Mouse (Mus musculus): ENCODE measurements around the gene C4bp.
"Not testable (repeated sequence)": the region's sequence is repeated elsewhere in the genome, so short reads cannot be mapped to it uniquely, and the experiment has no call there.

C4bp gene

DNA sequence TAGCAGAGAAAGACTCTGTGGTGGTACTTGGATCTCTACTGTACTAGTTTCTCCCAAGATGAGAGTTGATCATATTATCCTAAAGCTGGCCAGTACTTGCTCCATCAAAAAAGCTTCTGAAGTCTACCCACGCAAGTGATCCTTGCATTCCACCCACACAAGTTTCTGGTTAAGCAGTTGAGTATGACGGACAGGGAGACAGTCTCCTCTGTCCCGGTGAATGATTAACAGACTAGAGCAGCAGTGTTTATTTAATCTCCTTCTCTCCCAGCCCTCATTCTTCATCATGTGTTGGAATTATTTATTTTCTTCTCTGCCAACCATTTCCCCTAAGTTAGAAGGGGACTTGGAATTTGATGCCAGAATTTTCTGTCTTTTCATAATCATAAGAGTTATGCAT lies at the start of gene C4bp:
Gene C4bp, minus strand, starts transcription at position 179 of the 400 bp plus-strand sequence.
- in situ Hi-C loops (cut with MboI, MseI), result no loop called here

DNA sequence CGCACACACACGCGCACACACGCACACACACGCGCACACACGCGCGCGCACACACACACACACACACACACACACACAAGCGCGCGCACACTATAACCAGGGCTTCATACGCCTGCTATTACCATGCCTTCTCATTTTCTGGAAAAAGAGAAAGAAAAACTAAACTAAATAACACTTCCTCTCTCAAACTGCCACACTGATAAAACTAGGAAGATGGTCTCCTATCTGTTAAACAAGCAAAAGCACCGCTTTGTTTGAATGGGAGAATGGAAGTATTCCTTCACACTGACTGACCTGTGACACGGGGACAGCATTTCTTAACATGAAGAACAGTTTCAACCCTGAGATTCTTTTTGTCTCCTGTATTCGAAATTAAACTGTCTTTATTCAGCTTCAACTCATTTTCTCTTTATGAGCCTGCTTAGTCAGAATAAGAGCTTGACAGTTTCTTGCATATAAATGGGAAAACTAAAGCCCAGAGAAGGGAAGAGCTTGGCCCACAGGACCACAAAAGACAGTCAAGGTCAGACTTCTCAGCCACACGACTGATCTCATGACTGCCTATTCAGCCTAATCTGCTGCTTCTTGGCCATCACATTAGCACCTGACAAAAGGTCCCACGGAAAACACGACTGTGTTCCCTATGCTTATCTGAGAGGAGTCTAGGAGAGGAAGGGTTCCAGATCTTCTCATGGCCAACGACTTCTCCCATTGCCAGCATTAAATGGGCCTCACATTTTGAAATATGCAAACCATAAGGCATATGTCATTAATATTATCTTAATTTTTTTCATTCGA lies 49.0 kb upstream of the C4bp start:
- in situ Hi-C loops (cut with MboI, MseI), result loop anchor here (10.0 kb wide), 1 partner anchor 1304 kb away; no protein-coding TSS in a partner anchor

DNA sequence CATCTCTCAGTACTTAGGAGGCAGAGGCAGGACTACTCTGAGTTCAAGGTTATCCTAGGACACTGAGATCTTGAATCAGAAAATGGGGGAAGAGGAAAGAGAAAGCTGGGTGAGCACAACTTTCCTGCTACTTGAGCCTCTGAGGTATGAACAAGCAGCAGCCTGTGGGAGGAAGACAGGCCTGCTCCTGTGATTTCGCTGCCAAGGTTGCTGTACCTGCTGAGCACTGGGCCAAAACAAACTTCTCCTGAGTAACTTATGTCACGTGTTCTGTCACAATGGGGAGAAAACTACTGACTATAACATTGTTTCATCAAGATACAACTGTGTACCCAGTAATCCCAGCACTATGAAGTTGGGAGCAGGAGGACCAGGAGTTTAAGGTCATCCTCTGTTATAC lies 42.2 kb upstream of the C4bp start:
- in situ Hi-C loops (cut with MboI, MseI), result no loop called here

DNA sequence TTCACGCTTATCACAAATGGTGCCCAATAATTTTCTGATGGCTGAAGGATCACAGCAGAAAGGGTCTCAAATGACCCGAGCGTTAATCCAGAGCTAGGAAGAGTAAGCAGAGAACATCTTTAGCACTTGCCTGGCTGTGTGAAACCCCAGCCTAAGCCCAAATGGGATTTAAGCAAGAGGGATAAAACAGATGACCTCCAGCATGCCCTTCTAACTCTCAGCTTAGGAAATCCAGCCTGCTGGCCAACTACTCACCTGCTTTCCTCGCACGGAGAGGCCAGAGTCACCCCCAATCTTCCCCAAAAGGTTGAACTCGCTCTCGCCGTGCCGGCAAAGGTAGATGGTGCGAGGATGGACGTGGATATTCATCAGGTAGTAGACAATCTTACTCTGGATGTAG lies 40.5 kb upstream of the C4bp start:
- in situ Hi-C loops (cut with MboI, MseI), result no loop called here

DNA sequence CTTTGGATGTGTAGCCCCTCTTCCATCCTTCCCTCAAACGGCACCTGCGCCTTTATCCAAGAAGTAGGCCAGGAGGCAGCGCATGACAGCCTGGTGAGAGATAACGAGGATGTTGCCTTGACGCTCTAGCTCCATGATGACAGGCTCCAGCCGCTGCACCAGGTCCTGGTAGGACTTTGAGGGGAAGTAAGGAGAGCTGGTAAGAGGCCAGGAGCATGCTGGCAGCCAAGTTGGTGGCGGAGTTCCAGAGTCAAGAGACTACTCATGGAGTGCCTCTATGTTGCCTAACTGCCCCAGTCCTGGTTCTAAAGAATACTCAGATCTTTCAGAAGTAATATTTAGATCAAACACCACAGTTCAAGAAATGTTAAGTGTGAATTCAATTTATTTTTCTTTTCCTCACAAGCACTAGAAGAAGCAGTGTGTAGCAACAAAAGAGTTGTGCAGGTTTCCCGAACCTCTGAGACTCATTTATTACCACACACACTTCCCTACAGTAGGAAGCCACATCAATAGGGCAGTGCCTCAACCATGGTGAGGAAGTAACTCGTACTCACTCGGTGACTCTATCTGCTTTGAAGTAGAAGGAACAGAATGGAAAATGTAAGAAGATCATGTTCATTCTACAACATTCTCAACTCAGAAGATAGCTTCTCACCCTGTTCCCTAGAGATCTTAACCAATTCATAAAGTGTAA lies 38.7 kb upstream of the C4bp start:
- in situ Hi-C loops (cut with MboI, MseI), result no loop called here

DNA sequence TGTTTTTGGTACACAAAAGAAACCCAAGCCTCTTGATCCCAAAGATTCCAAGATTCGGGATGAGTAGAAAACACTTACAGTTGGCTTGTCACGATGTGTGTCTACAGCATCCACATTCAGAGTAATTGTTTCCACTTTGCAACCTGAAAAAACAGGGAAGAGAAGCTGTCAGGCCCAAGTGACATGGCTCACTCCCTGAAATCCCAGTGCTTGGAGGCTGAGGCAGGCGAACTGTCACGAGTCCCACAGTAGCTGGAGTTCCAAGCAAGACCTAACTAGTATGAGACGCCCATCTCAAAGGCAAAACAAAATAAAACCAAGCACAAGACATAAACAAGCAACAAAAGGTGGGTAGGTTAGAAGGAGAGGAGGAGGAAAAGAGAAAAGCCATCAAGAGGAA lies 37.2 kb upstream of the C4bp start:
- in situ Hi-C loops (cut with MboI, MseI), result no loop called here

DNA sequence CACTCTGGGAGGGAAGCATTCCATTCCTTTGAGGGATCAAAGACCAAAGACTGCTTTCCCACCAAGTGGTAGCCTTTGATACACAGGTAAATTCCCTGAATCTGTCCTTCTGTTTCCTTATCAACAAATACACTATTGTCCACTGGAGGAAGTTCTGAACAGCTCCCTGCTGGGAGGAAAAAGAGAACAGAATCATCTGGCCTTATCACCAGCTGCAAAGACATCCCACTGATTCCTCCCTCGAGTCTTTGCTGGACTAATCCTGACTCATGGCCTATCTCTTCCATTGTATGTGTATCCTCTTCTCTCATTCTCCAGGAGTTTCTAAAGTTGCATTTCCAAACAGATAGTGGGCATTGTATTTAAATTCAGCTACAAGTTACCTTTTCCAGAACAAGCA lies 22.5 kb upstream of the C4bp start:
- in situ Hi-C loops (cut with MboI, MseI), result no loop called here

DNA sequence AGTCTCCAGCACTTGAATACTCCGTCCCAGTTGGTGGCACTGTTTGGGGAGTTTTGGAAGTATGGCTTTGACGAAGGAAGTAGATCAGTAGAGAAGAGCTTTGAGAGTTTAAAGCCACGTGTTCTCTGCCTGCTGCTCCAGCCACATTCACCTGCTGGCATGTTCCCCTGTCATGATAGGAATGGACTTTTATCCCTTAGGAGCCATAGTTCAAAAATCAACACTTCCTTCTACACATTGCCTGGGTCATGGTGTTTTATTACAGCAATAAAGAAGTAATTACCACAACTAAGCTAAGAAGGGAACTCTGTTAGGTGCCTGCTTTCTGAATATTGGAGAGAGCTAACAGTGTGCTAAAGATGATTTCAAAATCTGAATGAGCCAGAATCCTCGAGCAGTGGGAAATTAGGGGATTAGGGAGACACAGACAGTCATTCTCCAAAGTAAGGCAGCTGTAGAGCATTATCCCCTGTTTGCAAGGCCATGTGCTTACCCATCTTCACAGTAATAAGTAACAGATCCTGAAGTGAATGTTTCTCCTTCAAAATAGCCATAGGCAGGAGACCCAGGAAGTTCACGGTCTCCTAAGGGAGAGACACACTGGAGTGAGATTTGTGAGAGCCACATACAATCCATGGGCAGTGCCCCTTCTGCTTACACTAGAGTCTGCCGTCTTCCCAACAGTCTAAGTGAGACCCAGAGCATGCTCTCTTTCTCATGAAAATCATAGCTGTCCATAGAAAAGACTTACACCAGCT lies 20.4 kb upstream of the C4bp start:
- in situ Hi-C loops (cut with MboI, MseI), result no loop called here

DNA sequence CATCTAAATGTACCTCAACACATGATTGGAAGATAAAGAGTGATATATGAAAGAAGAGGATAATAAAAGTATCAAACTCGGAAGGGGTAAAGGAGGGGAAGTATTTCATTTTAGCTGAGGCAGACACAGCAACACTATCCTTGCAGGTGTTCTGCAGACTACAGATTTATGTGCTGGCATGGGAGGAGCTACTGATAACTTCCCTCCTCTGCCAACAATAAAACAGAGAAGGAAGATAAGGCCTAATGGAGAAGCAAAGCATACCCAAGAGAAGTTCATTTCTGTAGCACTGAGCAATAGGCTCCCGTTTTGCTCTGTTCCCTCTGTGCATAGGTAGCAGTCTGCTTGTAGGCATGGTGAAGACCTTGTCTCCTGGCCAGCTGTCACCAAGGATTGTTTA lies 19.6 kb upstream of the C4bp start:
- in situ Hi-C loops (cut with MboI, MseI), result no loop called here

DNA sequence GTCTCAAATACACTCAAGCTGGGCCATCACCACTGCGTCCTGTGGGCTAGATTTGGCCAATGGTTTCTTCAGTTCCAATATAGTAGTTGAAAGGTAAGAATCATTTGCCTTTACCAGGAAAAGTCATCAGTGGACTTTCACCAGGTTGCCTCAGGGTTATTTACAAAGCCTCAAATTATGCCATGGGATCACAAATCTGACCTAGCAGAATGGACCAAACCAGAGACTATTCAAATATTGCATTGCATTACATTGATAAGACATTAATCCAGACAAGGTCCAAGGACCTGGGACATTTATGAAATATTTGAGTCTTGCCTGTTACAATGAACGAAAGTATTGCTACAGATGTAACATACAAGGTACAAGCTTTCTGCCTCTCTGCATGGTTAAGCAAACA lies 17.1 kb upstream of the C4bp start:
- in situ Hi-C loops (cut with MboI, MseI), result no loop called here

DNA sequence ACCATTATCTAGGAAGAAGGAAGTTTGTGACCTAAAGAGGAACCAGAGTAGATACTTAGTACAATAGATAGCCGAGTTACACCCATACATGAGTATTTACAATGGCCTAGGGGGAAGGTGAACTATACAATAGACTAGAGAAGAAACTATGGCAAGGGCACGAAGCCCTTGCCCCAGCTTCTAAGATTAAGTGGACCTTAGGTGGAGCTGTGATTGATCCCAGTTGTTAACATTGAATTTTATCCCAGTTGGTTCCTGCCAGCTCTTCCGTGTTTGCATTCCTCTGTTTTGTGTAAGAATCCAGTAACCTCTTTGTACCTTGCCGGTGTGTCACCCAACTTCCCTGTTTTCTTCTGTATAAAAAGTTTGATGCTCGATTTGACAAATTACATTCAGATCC lies 2.1 kb upstream of the C4bp start:
- in situ Hi-C loops (cut with MboI, MseI), result not testable (repeated sequence)

DNA sequence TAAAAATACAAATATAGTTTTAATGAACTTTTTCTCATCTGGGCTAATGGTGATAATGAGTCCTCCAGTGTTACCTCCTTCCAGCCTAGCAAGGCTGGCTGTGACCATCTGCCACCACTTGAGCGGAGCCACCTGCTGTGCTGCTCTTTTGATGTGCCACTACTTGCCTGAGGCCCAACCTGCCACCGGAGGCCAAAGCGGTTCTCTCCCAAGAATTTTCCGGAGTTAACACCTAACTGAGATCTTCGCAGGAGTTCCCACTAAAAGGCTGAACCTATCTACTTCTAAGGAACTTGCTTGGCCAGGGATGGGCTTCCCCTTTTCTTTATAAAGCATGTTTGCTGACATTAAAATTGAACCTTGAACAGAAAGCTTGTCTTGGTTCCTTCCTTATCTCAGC lies 1.8 kb downstream of the C4bp start:
- in situ Hi-C loops (cut with MboI, MseI), result not testable (repeated sequence)

DNA sequence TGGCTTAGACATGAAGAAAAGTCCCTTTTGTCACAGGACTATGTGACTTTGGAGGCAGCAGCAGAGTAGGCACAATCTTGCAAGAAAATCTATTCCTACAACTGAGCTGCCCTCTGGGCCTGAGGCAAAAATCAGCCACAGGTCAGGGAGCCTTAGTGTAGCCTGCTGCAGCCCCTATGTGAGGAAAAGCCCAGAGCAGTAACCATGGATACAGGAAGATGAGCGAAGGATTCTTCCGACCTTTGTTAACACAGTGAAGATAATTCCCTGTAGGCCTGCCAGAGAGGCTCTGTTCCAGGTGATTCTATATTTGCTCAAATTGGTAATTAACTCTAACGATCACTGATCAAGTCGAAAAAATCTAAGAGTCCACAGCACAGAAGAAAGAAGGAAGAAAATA lies 17.3 kb downstream of the C4bp start:
- in situ Hi-C loops (cut with MboI, MseI), result no loop called here

DNA sequence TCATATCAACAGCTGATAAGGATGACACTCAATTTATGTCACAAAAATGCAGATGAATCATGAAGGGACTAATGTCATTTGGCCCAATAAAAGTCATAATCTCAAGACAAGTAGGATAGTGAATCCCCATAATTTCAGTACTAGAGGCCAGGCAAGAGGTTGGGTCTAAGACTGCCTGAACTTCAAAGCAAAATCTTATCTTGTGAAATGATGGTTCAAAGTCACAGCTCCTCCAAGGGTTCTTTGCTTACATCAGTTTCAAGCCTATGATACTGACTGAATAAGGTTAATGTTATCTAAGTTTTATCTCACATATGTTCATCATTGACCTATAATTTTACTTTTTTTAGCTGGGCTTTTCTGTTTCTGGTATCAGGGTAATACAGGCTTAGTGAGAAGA lies 20.5 kb downstream of the C4bp start:
- in situ Hi-C loops (cut with MboI, MseI), result no loop called here

DNA sequence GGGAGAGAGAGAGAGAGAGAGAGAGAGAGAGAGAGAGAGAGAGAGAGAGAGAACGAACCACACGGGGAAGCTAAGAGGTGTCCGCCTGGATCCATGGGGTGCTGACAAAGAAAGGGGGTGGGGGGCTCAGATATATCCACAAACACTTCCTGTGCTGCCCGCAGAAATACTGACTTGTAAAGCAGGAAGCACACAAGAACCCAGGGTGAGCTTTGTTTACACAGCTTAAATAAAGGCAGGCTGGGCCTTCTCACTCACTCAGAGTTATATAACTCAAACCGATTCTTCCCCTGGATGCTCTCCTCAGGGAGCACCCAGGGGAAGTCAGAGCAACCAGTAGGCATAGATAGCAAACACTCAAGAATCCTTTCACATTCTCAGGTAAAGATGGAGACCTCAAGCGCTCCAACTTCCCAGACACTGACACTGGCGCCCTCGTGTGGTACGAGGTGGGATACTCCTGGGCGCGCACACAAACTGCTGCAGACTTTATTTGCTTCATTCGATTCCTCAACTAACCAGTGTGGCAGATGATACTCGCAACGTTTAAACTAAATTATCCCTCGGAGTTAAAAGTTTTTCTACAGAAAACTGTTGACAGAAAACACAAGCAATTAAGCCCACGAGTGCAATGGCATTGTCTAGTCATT lies 27.5 kb downstream of the C4bp start:
- in situ Hi-C loops (cut with MboI, MseI), result loop anchor here (5.0 kb wide), 1 partner anchor 57 kb away; no protein-coding TSS in a partner anchor

DNA sequence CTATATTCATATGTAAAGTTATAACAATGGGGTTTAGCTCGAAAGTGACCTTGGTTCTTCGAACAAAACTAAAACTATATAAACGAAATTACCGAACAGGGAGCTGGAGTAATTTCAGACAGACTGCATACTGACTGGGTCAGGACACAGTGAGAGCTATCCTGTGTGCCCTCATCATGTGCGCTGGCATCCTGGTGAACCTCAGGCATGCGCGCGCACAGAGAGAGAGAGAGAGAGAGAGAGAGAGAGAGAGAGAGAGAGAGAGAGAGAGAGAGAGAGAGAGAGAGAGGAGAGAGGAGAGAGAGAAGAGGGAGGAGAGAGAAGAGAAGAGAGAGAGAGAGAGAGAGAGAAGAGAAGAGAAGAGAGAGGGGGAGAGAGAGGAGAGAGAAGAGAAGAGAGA lies 28.1 kb downstream of the C4bp start:
- in situ Hi-C loops (cut with MboI, MseI), result loop anchor here (5.0 kb wide), 1 partner anchor 56 kb away; no protein-coding TSS in a partner anchor

DNA sequence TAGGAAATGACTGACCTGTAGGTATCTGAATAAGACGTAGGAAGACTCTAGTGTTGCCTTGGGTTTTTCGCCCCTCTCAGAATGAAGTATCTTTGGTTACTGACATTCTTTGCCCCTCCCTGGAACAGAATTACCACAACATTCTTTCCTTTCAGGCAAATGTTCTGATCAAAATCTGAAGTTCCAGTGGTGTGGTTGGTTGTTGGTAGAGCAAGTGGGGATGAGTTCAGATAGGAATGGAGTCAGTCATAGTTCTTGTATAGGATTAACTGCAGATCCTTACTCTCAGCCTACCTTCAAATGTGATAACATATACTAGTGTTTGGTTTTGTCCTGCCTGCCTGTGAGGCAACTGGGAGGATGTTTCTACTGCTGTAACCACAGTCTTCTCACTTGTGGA lies 31.9 kb downstream of the C4bp start, which contains the start of gene Zp3r:
Gene Zp3r, minus strand, starts transcription at position 101 of the 400 bp plus-strand sequence.
- in situ Hi-C loops (cut with MboI, MseI), result no loop called here

DNA sequence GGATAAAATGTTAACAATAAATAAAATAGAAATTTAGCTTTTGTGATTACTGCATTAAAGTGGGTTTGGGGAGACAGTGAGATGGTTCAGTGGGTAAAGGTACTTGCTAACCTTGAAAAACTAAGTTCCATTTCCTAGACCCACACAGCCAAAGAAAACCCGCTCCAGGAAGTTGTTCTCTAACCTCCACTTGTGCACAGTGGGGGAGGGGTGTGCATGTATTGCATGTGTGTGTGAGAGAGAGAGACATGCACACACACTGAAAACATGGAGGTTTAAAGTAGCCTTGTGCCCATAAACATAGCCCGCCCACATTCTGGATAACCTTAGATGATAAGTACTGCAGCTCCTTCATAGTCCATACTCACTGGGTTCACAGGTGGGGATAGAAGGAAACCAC lies 65.1 kb downstream of the C4bp start:
- in situ Hi-C loops (cut with MboI, MseI), result no loop called here

DNA sequence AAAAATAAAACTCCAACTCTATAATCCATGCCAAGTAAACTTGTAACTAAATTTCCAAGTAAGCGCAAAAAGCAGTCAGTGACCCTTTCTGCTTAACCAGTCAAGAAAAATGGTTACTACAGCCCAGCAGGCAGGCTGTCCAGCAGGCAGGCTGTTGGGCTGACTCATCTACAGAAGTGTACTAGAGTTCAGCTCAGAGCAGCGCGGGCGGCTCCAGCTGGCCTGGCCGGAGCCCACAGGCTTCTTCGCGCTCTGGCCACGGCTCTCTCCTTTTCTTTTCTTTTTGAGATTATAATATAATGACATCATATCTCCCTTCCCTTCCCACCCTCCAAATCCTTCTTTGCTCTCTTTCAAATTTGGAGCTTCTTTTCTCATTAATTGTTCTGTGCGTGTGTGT lies 72.8 kb downstream of the C4bp start:
- in situ Hi-C loops (cut with MboI, MseI), result no loop called here
